Mouse (Mus musculus): ENCODE measurements around the gene Slc7a7. TPM values are rescaled to one million over a fixed set of nuclear protein-coding genes. Genes with fewer than 3 reads are reported as not detected.

The Slc7a7 gene
- polyA plus RNA-seq, 1 experiment from 2014 or later: 3.1 TPM

DNA sequence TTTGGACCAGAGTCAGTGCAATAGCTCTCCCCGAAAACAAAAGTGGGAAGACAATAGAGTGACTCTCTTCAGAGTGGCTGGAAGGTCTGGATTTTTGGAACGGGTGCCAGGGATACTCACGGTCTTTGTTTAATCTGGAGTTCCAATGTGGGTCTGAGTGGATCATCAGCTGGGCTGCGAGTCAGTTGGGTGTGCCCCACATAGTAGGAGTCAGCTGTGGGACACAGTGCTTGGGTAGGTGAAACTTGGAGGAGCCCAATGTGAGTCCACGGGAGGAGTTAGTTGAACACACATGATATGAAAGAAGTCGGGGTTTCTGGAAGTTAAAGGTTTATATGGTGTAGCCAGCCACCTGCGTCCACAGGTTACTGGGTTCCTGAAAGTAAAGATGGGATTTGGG is 76.7 kb downstream of the Slc7a7 start:
- 63% methylated on average over 7 of the region's 7 CpGs for WGBS
- Histone ChIP-seq H3K4me2 (ENCODE audit: low read depth, severe bottlenecking) (no peak overlapping the region), H3K9me3 (ENCODE audit: control insufficient read depth, low read length) (no peaks in the 10 kb centered on the region), H3K27ac (replicated peaks; ENCODE audit: low read depth, low read length) (no peak overlapping the region), H3K36me3 (ENCODE audit: control insufficient read depth, insufficient read depth, low read length) (no peaks in the 10 kb centered on the region), H3K4me1 (ENCODE audit: control insufficient read depth, insufficient read depth, low read length) (no peaks in the 10 kb centered on the region), H3K27me3 (ENCODE audit: control insufficient read depth, insufficient read depth, low read length) (no peaks in the 10 kb centered on the region), H3K9ac (ENCODE audit: low read length) (no peak overlapping the region), H3K4me3 (ENCODE audit: low read depth, low read length) (no peak overlapping the region)
- no peak for ATAC-seq (ENCODE audit: insufficient number of reproducible peaks, low FRiP score, low TSS enrichment, low read depth)
- no peak for DNase-seq (ENCODE audit: low spot score)

DNA sequence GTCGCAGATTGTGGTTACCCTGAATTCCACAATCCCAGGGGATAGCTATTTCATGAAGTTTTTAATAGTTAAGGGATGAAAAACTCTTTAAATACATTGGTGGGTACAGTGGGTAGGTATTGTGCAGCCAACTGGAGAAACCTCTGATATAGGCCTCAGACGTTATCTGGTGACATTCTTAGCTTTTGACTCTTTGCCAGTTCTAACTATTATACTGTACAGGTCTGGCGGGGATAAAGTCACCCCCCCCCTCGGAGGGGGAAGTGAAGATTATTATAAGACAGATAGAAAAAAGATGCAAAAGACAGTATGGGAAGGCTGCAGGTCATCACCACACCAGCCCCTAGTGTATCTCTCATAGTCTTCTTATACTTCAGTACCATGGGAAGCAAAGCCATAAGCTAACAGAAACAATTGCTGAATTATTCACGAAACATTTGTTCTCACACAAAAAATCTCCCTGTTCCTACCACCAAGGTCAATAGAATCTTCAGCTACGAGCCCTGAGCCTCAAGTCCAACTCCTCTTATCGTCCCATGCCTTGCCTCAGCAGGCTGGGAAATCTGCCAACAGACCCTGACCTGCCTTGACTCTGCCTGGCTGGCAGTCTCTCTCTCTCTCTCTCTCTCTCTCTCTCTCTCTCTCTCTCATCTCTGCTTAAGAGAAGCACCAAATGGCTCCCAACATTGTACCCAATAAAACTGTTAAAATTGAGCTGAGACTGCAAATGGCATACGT is 84.0 kb downstream of the Slc7a7 start:
- Histone ChIP-seq H3K4me3 (ENCODE audit: low read depth, low read length) (no peak overlapping the region), H3K27me3 (ENCODE audit: control insufficient read depth, insufficient read depth, low read length) (no peaks in the 10 kb centered on the region), H3K9me3 (ENCODE audit: control insufficient read depth, low read length) (no peaks in the 10 kb centered on the region), H3K4me1 (ENCODE audit: control insufficient read depth, insufficient read depth, low read length) (no peaks in the 10 kb centered on the region), H3K9ac (ENCODE audit: low read length) (no peak overlapping the region), H3K4me2 (ENCODE audit: low read depth, severe bottlenecking) (no peak overlapping the region), H3K36me3 (ENCODE audit: control insufficient read depth, insufficient read depth, low read length) (no peaks in the 10 kb centered on the region), H3K27ac (replicated peaks; ENCODE audit: low read depth, low read length) (no peak overlapping the region)
- ATAC-seq (ENCODE audit: insufficient number of reproducible peaks, low FRiP score, low TSS enrichment, low read depth) (no peak), DNase-seq (ENCODE audit: low spot score) (no peak)
- 80% methylated on average over 8 of the region's 8 CpGs for whole genome bisulfite sequencing

DNA sequence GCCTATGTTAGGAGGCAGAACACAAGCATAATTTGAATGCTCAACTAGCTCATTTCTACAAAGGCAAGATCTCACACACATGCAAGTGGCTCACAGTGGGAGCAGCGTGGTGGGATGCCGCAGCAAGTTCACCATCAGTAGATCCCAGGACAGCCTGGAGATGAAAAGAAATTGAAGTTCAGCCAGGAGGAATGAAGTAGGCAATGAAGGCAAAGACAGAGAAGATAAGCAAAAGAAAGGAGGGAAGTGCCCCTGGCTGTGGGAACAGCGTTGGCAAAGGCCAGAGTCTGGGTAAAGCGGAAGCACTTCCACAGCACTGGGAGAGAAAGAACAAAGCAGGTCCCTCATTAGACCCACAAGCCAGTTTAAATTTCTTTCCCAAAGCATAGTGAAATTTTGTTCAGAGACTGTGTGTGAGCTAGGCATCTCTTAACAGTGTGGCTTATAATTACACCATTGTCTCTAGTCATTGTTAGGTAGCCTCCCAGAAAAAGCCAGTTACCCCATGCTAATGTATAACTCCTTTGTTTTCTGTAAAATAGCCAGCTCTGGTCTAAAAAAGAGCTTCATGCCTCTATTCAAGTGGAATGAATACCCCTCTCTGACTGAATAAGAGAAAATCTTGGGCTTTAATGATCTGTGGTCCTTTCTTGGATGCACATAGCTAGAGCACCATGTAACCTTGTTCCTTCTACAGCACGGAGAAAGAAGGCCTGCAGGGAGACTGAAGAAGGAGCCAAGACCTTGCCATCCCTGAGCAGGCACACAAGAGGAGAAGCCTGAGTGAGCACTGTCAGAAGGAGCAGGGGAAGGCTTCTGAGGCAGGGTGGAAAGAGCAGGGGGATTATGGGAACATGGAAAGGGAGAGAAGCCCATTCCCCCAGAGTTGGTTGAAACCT is 85.2 kb downstream of the Slc7a7 start:
- Histone ChIP-seq H3K4me3 (ENCODE audit: low read depth, low read length) (no peak overlapping the region), H3K27me3 (ENCODE audit: control insufficient read depth, insufficient read depth, low read length) (no peaks in the 10 kb centered on the region), H3K9ac (ENCODE audit: low read length) (no peak overlapping the region), H3K4me2 (ENCODE audit: low read depth, severe bottlenecking) (no peak overlapping the region), H3K27ac (replicated peaks; ENCODE audit: low read depth, low read length) (no peak overlapping the region), H3K4me1 (ENCODE audit: control insufficient read depth, insufficient read depth, low read length) (no peaks in the 10 kb centered on the region), H3K36me3 (ENCODE audit: control insufficient read depth, insufficient read depth, low read length) (no peaks in the 10 kb centered on the region), H3K9me3 (ENCODE audit: control insufficient read depth, low read length) (no peaks in the 10 kb centered on the region)
- DNase-seq (ENCODE audit: low spot score): no peak
- ATAC-seq (ENCODE audit: insufficient number of reproducible peaks, low FRiP score, low TSS enrichment, low read depth): no peak
- 86% methylated on average over 5 of the region's 5 CpGs for WGBS

DNA sequence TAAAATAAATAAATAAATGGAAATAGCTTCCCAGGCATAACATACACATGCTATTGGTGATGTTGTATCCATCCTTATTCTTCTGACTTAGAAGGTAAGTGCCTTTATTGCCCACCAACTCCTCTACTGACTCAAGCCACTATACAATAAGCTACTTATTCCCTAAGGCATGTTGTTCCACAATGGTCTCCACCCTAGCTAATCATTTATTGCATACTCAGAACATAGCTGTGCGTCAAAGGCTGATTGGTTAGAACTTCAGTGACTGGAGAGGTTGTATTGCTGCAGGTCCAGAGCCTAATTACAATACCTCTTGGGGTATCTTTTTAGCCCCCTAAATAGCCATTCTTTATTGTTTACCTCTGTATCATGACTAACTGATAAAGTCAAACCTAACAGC is 86.4 kb downstream of the Slc7a7 start:
- Histone ChIP-seq H3K9ac (ENCODE audit: low read length) (no peak overlapping the region), H3K27ac (replicated peaks; ENCODE audit: low read depth, low read length) (no peak overlapping the region), H3K9me3 (ENCODE audit: control insufficient read depth, low read length) (no peaks in the 10 kb centered on the region), H3K4me3 (ENCODE audit: low read depth, low read length) (no peak overlapping the region), H3K4me2 (ENCODE audit: low read depth, severe bottlenecking) (no peak overlapping the region), H3K36me3 (ENCODE audit: control insufficient read depth, insufficient read depth, low read length) (no peaks in the 10 kb centered on the region), H3K27me3 (ENCODE audit: control insufficient read depth, insufficient read depth, low read length) (no peaks in the 10 kb centered on the region), H3K4me1 (ENCODE audit: control insufficient read depth, insufficient read depth, low read length) (no peaks in the 10 kb centered on the region)
- DNase-seq (ENCODE audit: low spot score) (no peak), ATAC-seq (ENCODE audit: insufficient number of reproducible peaks, low FRiP score, low TSS enrichment, low read depth) (no peak)
- 95% methylated on average over 1 of the region's 1 CpGs for WGBS

DNA sequence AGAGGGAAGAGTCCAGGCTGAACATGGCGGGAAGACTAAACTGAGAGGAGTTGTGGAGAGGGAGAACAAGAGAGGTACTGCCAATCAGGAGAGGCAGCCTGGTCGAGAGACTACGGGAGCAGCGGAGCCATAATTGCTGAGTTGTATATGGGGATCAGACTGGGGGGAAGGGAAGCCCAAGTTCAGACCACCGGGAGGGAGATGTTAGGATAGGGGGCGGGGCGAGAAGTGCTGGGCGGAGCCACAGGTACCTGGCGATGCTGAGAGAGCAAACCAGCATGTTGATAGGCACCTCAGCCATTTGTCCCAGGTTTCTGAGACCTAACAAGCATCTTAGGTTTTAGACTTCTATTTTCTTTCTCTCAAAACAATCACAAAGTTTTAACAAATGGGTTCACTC is 88.4 kb downstream of the Slc7a7 start:
- no peaks in the 10 kb centered on the region for H3K4me1 ChIP-seq (ENCODE audit: control insufficient read depth, insufficient read depth, low read length)
- DNase-seq (ENCODE audit: low spot score): no peak
- H3K9ac ChIP-seq (ENCODE audit: low read length): no peak overlapping the region
- no peak overlapping the region for H3K4me2 ChIP-seq (ENCODE audit: low read depth, severe bottlenecking)
- no peaks in the 10 kb centered on the region for H3K9me3 ChIP-seq (ENCODE audit: control insufficient read depth, low read length)
- H3K27me3 ChIP-seq (ENCODE audit: control insufficient read depth, insufficient read depth, low read length): no peaks in the 10 kb centered on the region
- no peak overlapping the region for H3K4me3 ChIP-seq (ENCODE audit: low read depth, low read length)
- no peak for ATAC-seq (ENCODE audit: insufficient number of reproducible peaks, low FRiP score, low TSS enrichment, low read depth)
- H3K27ac ChIP-seq (replicated peaks; ENCODE audit: low read depth, low read length): no peak overlapping the region
- H3K36me3 ChIP-seq (ENCODE audit: control insufficient read depth, insufficient read depth, low read length): no peaks in the 10 kb centered on the region
- WGBS: 43% methylated on average over 9 of the region's 9 CpGs

DNA sequence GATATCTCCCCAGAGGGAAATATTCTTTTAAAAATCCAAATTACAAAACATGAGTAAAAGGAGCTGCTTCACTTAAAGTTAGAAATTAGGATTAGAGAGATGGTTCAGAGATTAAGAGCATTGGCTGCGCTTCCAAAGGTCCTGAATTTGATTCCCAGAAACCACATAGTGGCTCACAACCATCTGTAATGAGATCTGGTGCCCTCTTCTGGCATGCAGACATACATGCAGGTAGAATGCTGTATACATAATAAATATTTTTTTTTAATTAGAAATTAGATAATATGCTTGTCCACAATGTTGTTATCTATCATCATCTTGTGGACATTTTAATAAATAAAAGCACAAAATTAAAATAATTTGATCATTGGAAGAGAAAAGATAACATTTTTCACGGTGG is 89.0 kb downstream of the Slc7a7 start:
- DNase-seq (ENCODE audit: low spot score): no peak
- Histone ChIP-seq H3K4me1 (ENCODE audit: control insufficient read depth, insufficient read depth, low read length) (no peaks in the 10 kb centered on the region), H3K27me3 (ENCODE audit: control insufficient read depth, insufficient read depth, low read length) (no peaks in the 10 kb centered on the region), H3K4me2 (ENCODE audit: low read depth, severe bottlenecking) (no peak overlapping the region), H3K9ac (ENCODE audit: low read length) (no peak overlapping the region), H3K27ac (replicated peaks; ENCODE audit: low read depth, low read length) (no peak overlapping the region), H3K4me3 (ENCODE audit: low read depth, low read length) (no peak overlapping the region), H3K9me3 (ENCODE audit: control insufficient read depth, low read length) (no peaks in the 10 kb centered on the region), H3K36me3 (ENCODE audit: control insufficient read depth, insufficient read depth, low read length) (no peaks in the 10 kb centered on the region)
- ATAC-seq (ENCODE audit: insufficient number of reproducible peaks, low FRiP score, low TSS enrichment, low read depth): no peak
- WGBS: 79% methylated on average over 2 of the region's 2 CpGs

DNA sequence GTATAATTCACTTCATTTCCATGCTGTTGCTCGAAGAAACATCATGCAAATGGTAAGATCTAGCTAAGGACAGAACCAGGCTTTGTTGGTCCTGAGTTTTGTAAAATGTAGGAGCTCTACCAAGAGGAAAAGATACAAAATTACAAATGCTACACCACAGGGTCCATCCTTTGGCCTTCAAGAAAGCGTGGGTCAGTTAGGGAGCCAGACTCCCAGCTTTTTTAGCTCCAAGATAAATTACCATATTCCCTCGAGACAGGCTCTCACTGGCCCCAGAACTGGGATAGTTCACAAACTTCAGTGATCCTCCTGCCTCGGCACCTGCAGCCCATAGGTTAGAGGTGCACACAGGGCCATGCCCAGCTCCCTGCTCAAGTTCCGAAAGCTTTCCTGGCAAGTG is 93.1 kb downstream of the Slc7a7 start:
- H3K4me3 ChIP-seq (ENCODE audit: low read depth, low read length): no peak overlapping the region
- H3K4me2 ChIP-seq (ENCODE audit: low read depth, severe bottlenecking): no peak overlapping the region
- H3K27ac ChIP-seq (replicated peaks; ENCODE audit: low read depth, low read length): no peak overlapping the region
- H3K27me3 ChIP-seq (ENCODE audit: control insufficient read depth, insufficient read depth, low read length): no peaks in the 10 kb centered on the region
- ATAC-seq (ENCODE audit: insufficient number of reproducible peaks, low FRiP score, low TSS enrichment, low read depth) (no peak), DNase-seq (ENCODE audit: low spot score) (no peak)
- no peaks in the 10 kb centered on the region for H3K4me1 ChIP-seq (ENCODE audit: control insufficient read depth, insufficient read depth, low read length)
- no peaks in the 10 kb centered on the region for H3K36me3 ChIP-seq (ENCODE audit: control insufficient read depth, insufficient read depth, low read length)
- 76% methylated on average over 5 of the region's 5 CpGs for WGBS
- no peaks in the 10 kb centered on the region for H3K9me3 ChIP-seq (ENCODE audit: control insufficient read depth, low read length)
- no peak overlapping the region for H3K9ac ChIP-seq (ENCODE audit: low read length)

DNA sequence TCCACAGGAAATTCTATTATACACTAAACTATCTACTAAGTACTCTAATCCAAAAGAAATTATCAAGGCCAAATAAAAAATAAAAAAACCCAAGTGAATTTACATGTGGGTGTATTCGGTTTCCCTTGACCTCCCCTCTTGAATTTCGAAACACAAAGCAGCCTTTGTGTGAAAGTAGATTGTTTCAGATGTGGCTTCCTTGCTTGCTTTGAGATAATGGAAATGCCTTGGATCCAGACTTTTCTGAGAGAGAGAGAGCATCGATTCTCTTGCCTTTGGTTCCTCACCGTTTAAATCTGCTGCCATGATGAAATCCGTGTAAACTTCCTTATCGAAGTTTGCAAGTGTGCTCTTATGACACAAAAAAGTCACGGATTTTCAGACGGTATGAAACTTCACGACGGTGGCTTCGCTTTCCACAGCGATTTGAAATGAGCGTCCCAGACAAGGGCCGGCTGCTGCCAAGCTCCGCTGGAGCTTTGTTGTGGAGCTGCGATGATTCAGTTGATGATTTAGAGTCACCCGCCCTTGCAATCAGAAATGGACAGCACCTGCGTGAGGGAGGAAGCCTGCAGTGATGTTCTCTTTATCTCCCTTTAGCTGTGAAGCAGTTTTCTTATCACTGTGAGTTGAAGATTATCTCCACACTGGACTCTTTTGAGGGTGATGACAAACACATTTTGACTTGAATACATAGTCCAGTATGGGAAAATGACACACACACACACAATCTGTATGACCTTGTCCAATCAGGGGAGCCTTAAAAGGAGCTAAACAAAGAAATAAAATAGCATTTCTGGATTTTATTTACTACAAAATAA is 95.8 kb downstream of the Slc7a7 start:
- 76% methylated on average over 18 of the region's 18 CpGs for WGBS
- Histone ChIP-seq H3K4me1 (ENCODE audit: control insufficient read depth, insufficient read depth, low read length) (no peaks in the 10 kb centered on the region), H3K36me3 (ENCODE audit: control insufficient read depth, insufficient read depth, low read length) (no peaks in the 10 kb centered on the region), H3K27ac (replicated peaks; ENCODE audit: low read depth, low read length) (no peak overlapping the region), H3K9ac (ENCODE audit: low read length) (no peak overlapping the region), H3K9me3 (ENCODE audit: control insufficient read depth, low read length) (no peaks in the 10 kb centered on the region), H3K4me3 (ENCODE audit: low read depth, low read length) (no peak overlapping the region), H3K27me3 (ENCODE audit: control insufficient read depth, insufficient read depth, low read length) (no peaks in the 10 kb centered on the region), H3K4me2 (ENCODE audit: low read depth, severe bottlenecking) (no peak overlapping the region)
- DNase-seq (ENCODE audit: low spot score) (no peak), ATAC-seq (ENCODE audit: insufficient number of reproducible peaks, low FRiP score, low TSS enrichment, low read depth) (no peak)

Measured in limb, embryonic 11.5 days (tissue).